Mouse (Mus musculus): ENCODE results near the gene Mylk3.

DNA sequence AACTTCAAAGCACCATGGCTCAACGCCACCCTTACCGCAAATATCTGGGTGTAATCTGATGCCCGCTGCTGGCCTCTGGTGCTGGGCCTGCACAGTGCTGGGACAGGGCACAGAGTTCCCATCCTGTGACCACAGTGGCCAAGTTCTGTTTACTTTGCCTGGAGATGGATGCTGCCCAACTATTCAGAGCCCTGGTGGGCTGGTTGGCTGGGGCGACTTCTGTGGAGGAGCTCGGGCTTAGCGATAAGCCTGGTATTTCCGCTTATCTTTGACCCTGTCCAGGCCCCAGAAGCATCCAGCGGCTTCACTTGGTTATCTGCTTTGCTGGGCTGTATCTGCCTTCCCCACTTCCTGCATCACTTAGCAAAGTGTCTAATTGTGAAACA is 5.3 kb downstream of the Mylk3 start:
- TF ChIP-seq EP300 (IDR thresholded peaks at IDR 0.05; ENCODE audit: low read depth) = peak; percentile 98
- TF ChIP-seq CTCF (IDR thresholded peaks at IDR 0.05; ENCODE audit: low read depth) = 0 out of 2 replicates have a peak, but pooled peaks have one; percentile 9
